Mouse (Mus musculus) B cell, adult 2 months (primary cell): ENCODE data around the gene Ifitm10.

Experiments
- DNase-seq, 2 experiments: peaks; one replicate each; pipeline ENCODE4 v3.0.0; 2022

The Ifitm10 gene

GRCm38 (mm10) chr7:142389961-142390650 is 16.6 kb upstream of the Ifitm10 start:
- DNase-seq: no peak

DNA sequence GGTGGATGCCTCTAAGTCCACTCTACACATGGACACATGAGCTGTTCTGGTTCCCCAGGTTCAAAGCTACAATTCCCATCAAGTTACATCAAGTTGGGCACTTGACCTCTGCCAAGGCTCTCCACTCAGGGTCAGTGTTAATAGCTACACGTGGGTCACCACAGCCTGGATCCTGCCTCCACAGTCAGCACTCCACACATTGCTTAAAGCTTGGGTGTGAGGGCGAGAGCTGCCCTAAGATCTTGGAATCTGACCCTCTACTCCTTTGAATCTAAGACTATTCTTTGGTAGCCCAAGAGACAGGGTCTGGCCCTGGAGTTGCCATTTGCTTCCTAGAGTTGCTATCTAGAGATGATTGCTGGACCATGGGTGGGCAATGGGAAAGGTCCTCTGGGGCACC is 15.2 kb upstream of the Ifitm10 start:
- DNase-seq: no peak

GRCm38 (mm10) chr7:142388198-142388597 is 14.6 kb upstream of the Ifitm10 start:
- DNase-seq: no peak

GRCm38 (mm10) chr7:142387419-142388148 is 14.0 kb upstream of the Ifitm10 start, which contains the start of gene Ctsd:
TSS of gene Ctsd (minus strand) at chr7:142388038.
- DNase-seq: peak; percentile 93 to 95

- peak in 1 of 2 experiments; percentile 19 for DNase-seq
Observed at GRCm38 (mm10) chr7:142386621-142387201, 13.2 kb upstream of the Ifitm10 start.

DNA sequence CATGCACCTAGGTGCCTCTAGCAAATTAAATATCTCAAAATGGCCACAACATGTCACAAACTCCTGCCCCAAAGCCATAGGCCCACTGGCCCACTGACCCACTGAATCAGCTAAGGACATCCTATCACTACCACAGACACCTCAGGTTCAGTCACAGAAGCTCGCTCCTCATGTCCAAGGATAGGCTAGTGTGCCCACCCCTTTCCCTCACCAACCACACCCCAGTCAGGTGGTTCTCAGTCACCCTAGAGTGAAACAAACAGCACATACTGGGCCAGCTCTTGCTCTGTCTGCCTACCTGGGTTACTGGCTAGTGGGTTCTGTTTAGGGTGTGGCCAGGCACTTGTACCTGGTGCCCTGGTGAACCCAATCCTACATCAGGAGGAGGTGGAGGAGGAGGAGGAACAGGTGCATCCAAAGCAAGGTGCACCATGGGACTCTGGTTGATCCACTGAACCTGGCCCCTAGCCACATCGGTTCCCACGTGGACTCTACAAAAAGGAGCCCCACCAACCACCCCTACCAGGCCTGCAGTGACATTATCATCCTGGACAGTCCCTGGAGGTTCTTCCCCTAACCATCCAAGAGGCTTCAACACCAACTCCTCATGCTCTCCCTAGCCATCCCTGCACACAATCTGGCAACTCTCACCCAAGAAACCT is 12.3 kb upstream of the Ifitm10 start:
- no peak for DNase-seq

DNA sequence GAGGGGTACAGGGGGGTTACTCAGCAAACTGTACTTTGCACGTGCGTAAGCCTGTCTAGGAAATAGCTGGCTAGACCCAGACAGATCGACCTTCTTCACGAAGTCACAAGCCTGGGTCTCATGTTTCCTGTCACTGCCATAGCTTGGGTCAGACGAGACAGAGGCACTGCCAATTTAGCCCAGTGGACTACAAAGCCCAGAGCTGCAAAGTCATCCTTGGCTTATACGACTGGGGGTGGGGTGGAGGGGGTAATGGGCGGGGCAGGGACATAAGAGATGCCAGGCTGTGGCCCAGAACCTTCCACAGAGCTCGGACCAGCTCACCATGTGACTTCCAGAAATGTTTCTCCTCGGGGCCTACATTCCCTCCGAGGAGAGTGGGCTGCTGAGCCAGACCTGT is 10.8 kb upstream of the Ifitm10 start:
- DNase-seq: no peak

DNA sequence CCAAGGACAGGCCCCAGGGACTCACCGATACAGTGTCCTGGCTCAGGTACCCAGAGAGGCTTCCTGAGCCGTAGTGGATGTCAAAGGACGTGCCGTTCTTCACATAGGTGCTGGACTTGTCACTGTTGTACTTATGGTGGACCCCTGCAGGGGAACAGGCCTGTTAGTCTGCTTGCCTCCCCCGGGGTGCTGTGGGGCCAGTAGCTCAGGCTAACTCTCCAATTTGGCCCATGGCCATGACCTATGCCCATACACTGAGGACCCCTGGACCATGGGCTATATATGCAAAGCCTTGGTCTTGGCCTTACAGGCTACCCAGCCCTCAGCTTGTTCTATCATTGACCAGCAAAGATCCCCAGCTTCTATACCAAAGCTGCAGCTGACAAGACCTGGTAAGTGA is 9.0 kb upstream of the Ifitm10 start, which contains the start of gene Gm49369:
Gm49369 (minus strand) TSS at position 101 of the 400 bp plus-strand sequence.
- DNase-seq: no peak

DNA sequence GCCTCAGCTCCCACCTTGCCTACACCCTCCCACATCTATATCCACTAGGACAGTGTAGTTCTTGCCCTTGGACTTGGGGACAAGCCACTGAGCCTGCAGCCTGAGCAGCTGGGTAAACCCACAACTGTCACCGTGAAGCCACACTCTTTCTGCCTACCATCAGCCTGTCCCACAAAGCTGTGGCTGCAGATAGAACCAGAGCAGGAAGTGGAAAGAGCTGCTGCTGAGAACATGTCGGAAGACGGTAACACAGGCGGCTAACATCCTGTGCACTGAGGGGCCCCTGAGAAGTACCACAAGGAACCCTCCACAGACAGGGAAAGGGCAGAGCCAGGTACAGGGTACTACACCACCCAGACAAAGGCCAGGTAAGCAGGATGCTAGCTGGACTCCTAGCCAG is 7.6 kb upstream of the Ifitm10 start:
- no peak for DNase-seq

DNA sequence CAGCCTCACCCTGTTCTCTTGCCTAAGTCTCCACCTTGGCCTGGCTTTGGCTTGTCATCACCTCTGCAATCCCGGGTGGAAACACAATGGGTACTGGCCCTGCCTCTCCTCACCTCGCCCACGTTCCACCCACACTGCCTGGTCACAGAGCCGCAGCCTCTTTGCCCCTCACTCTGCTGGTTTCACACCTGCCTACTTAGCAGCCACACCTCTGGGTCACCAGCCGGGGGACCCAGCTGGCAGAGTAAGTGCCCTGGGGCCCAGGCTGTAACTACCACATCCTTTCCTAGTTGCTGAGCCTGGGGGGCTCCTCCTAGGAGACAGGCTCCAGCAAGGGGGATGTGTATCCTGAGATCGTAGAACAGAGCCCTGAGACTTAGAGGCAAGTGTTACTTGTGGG is 5.6 kb upstream of the Ifitm10 start:
- no peak for DNase-seq

DNA sequence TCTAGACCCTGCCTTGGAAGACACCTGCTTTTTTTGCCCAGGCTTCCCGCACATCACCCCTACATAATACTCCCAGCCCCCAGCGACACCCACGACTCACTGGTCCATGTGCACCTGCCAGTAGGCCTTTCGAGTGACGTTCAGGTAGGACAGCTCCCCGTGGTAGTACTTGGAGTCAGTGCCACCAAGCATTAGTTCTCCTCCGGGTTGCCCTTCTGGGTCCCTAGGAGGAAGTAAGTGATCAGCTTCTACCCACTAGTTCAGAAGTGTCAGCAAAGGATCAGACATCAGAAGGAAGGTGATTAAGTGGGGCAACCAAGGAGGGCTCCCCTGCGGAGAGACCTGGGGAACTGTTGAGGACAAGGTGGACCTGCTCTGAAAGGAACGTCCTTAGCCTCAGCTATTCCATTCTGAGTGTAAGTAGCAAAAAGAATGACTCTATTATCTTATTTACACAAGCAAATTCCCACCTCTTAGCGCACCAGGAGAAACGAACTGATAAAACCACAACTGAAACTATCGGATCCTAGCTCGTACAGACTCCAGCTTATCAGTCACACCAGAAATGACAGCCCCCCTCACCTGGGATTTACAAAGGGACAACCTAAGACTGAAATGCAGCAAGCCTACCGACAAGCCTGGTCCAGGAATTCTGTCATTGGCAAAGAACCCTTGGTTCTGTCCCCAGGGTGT is 3.8 kb upstream of the Ifitm10 start:
- DNase-seq: no peak

- no peak for DNase-seq
Observed at GRCm38 (mm10) chr7:142376096-142376495, 2.5 kb upstream of the Ifitm10 start.

DNA sequence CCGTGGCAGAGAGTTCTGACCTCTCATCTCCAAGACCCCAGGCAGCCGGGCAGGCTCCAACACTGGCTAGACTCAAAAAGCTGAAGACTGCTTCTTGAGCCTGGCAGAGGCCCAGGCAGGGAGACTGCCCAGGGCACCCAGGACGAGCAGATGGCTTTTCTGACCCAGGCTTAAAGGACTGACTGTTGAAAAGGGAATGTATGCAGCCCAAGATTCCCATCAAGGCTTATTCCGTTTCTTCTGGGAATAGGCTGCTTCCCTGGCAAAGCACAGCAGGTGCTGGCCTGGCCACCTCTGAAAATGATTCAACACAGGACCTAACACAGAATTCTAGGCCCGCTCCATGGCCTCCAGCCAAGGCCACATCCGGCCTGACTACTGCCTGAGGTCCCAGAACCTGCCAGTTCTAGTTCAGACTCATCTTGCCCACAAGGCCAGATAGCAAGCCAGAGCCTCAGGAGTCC is 1.7 kb upstream of the Ifitm10 start:
- no peak for DNase-seq

- no peak for DNase-seq
Observed at GRCm38 (mm10) chr7:142374413-142375015, 961 bp upstream of the Ifitm10 start.

GRCm38 (mm10) chr7:142373039-142373438 is 514 bp downstream of the Ifitm10 start:
- DNase-seq: no peak

DNA sequence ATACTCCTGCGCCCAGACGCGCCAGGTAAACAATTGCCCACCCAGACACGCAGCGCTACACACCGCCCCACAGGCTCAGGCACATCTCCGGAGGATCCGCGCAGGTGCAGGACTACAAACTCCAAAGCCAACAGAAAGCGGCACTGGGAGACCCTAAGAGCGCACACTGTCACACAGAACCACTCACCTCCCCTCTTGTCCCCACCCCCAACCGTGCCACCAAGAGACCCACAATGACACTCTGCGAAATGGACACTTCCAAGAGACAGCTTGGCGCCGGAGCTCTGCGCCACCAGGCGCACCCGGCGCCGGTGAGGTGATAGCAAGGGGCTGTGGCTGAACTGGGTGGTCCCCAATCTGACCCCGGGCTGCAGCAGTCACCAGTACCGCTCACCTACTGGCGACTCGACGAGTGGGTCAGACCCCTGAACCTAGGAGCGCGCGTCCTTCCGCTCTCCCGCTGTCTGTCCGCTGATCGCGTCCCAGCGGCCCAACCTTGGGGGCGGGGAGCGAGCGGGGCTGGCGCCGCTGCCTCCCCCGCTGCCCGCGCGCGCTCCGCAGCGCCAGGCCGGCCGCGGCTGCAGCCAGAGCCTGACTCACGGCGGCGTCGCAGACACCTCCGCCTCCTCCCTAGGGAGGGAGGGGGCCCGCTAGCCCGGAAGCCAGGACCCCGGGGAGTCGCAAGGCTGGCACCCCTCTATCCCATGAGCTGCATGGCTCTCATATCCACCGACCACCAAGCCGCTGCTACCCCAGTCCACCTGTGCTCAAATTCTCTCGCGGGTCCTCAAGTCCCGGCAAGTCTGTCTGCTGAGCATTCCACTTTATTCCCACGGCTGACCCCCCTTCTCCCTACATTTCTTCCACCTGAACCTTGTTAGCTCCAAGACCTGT is 1.5 kb downstream of the Ifitm10 start:
- DNase-seq: no peak

- no peak for DNase-seq
Observed at GRCm38 (mm10) chr7:142371398-142371767, 2.2 kb downstream of the Ifitm10 start.

DNA sequence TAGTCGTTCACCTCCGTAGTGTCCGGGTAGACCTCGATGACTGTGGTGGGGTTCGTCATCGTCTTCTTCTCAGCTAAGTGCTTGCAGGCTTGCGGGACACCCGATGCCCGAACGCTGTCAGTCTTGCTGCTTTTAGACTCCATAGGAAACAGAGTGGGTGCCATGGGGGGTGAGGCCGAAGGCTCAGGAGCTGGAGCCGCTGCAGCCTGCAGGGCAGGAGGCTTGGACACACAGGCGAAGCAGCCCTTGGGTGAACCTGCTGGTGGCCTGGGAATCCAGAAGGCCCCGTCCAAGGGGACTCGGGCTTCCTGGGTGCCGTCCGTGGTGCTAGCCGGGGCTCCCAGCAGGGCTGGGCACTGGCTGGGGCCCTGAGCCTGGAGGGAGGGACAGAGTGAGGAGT is 2.6 kb downstream of the Ifitm10 start:
- DNase-seq: no peak

GRCm38 (mm10) chr7:142369820-142370219 is 3.7 kb downstream of the Ifitm10 start:
- DNase-seq: no peak

GRCm38 (mm10) chr7:142368856-142369255 is 4.7 kb downstream of the Ifitm10 start:
- no peak for DNase-seq

DNA sequence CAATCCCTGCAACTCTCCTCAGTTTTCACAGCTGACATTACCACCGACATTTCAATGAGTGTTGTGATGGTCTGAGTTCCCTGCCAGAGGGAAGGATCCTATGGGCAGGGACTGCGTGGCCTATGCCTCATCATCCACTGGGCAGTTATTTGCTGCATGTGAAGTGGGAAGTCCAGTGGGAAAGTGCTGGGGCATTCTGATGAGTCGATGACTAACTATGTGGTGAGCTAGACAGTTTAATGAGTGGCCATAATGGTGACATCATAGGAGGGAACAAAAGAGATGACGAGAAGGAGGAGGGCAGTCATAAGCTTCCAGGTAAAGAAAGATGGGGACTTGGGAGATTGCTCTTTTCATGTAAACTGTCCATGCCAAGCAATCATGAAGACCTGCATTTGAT is 10.4 kb downstream of the Ifitm10 start:
- no peak for DNase-seq
